Mouse (Mus musculus): Measurements from ENCODE around the gene Myl12a. TPM values are rescaled to one million over a fixed set of nuclear protein-coding genes. Genes with fewer than 3 reads are reported as not detected.
"Not testable (repeated sequence)": the region's sequence is repeated elsewhere in the genome, so short reads cannot be mapped to it uniquely, and the experiment has no call there.

The Myl12a gene
- polyA plus RNA-seq, 1 experiment, result 47.9 TPM

DNA sequence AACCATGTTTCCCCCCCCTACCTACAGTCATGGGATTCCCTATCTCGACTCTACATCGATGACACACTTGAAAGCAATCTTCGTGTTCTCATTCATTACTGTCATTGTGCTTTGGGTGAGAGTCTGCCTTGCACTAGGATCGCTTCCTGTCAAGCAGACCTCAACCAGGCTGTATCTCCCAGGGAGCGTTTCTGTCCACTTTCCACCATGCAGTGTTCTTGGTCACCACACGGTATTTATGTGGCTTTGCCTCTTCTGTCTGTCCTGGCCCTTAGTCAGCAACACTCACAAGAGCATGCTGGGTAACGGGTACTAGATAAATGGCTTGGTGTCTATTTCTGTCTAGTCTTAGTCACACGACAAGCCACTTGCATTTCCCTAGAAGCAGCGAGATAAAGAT lies 29.3 kb downstream of the Myl12a start:
- H3K27ac ChIP-seq (ENCODE audit: insufficient read depth, low read length), result no peak overlapping the region
- 88% methylated on average over 9 of the region's 9 CpGs for WGBS
- no peaks in the 10 kb centered on the region for H3K27me3 ChIP-seq (ENCODE audit: control insufficient read depth, insufficient read depth, low read length)
- no peak for DNase-seq
- TF ChIP-seq CTCF (IDR thresholded peaks at IDR 0.05; ENCODE audit: borderline replicate concordance, insufficient read depth, low read depth, low read length), result no peak
- TF ChIP-seq POLR2A (IDR thresholded peaks at IDR 0.05; ENCODE audit: borderline replicate concordance, insufficient read depth, low read length), result no peak
- no peaks in the 10 kb centered on the region for H3K4me1 ChIP-seq (ENCODE audit: control insufficient read depth, insufficient read depth, low read length)
- no peak overlapping the region for H3K4me3 ChIP-seq (replicated peaks; ENCODE audit: insufficient read depth, low read depth, low read length)

GRCm38 (mm10) chr17:70971206-70971605 lies 31.5 kb downstream of the Myl12a start:
- no peak for DNase-seq
- WGBS, result 34% methylated on average over 11 of the region's 11 CpGs
- H3K27me3 ChIP-seq (ENCODE audit: control insufficient read depth, insufficient read depth, low read length), result no peaks in the 10 kb centered on the region
- H3K27ac ChIP-seq (ENCODE audit: insufficient read depth, low read length), result no peak overlapping the region
- H3K4me3 ChIP-seq (replicated peaks; ENCODE audit: insufficient read depth, low read depth, low read length), result no peak overlapping the region
- TF ChIP-seq CTCF (IDR thresholded peaks at IDR 0.05; ENCODE audit: borderline replicate concordance, insufficient read depth, low read depth, low read length) (no peak), POLR2A (IDR thresholded peaks at IDR 0.05; ENCODE audit: borderline replicate concordance, insufficient read depth, low read length) (no peak)
- H3K4me1 ChIP-seq (ENCODE audit: control insufficient read depth, insufficient read depth, low read length), result no peaks in the 10 kb centered on the region

DNA sequence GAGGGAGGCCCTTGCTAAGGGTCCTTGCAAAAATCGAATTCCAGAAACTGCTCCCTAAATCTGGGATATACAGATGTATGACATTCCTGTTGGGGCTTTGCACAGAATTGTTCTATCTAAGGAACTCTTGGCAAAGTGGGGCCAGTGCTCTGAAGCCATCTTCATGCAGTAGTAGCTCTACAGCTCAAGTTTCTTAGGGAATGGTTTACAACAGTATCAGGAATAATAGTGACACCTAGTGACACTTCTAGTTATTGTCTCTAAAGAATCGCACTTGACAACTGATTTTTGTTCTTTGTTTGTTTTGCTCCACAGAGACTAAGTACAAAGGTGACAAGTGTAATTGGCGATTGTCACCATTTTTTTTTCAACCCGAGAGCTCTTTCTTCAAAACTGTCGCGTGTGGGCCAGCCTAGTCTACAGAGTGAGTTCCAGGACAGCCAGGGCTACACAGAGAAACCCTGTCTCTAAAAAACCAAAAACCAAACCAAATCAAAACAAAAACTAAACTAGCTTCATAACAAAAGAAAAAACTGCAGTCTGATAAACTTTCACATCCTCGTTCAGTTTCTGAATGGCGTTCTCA lies 34.0 kb downstream of the Myl12a start:
- no peaks in the 10 kb centered on the region for H3K27me3 ChIP-seq (ENCODE audit: control insufficient read depth, insufficient read depth, low read length)
- H3K4me1 ChIP-seq (ENCODE audit: control insufficient read depth, insufficient read depth, low read length), result no peaks in the 10 kb centered on the region
- TF ChIP-seq POLR2A (IDR thresholded peaks at IDR 0.05; ENCODE audit: borderline replicate concordance, insufficient read depth, low read length) (no peak), CTCF (IDR thresholded peaks at IDR 0.05; ENCODE audit: borderline replicate concordance, insufficient read depth, low read depth, low read length) (peak; percentile 49; the same call in 1 of the 2 replicates)
- DNase-seq, result no peak
- no peak overlapping the region for H3K4me3 ChIP-seq (replicated peaks; ENCODE audit: insufficient read depth, low read depth, low read length)
- no peak overlapping the region for H3K27ac ChIP-seq (ENCODE audit: insufficient read depth, low read length)
- 17% methylated on average over 8 of the region's 8 CpGs for WGBS

GRCm38 (mm10) chr17:70967646-70968045 lies 35.0 kb downstream of the Myl12a start:
- Histone ChIP-seq H3K27ac (ENCODE audit: insufficient read depth, low read length) (no peak overlapping the region), H3K27me3 (ENCODE audit: control insufficient read depth, insufficient read depth, low read length) (no peaks in the 10 kb centered on the region), H3K4me1 (ENCODE audit: control insufficient read depth, insufficient read depth, low read length) (no peaks in the 10 kb centered on the region), H3K4me3 (replicated peaks; ENCODE audit: insufficient read depth, low read depth, low read length) (no peak overlapping the region)
- no peak for DNase-seq
- TF ChIP-seq POLR2A (IDR thresholded peaks at IDR 0.05; ENCODE audit: borderline replicate concordance, insufficient read depth, low read length) (no peak), CTCF (IDR thresholded peaks at IDR 0.05; ENCODE audit: borderline replicate concordance, insufficient read depth, low read depth, low read length) (no peak)
- 64% methylated on average over 12 of the region's 12 CpGs for WGBS

DNA sequence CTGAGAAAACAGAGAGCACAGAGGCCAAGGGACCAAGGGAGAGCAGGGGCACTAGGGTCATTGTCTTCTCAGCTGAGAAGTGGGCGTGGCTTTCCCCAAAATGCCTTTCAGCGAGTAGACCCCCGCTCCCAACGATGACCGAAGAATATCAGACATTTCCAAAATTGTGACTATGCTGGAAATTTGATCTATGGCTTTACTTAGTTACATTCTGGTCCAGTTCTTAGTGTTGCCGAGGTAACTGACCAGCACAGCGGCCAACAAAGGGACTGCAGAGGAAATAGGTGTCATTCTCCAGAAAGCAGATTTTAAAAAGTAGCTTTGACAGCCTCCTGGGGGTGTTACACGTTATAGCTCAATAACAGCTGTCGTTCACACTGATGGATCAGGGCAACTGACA lies 35.5 kb downstream of the Myl12a start:
- H3K27ac ChIP-seq (ENCODE audit: insufficient read depth, low read length), result no peak overlapping the region
- no peaks in the 10 kb centered on the region for H3K4me1 ChIP-seq (ENCODE audit: control insufficient read depth, insufficient read depth, low read length)
- WGBS, result 18% methylated on average over 9 of the region's 9 CpGs
- TF ChIP-seq CTCF (IDR thresholded peaks at IDR 0.05; ENCODE audit: borderline replicate concordance, insufficient read depth, low read depth, low read length) (no peak), POLR2A (IDR thresholded peaks at IDR 0.05; ENCODE audit: borderline replicate concordance, insufficient read depth, low read length) (no peak)
- no peak overlapping the region for H3K4me3 ChIP-seq (replicated peaks; ENCODE audit: insufficient read depth, low read depth, low read length)
- no peaks in the 10 kb centered on the region for H3K27me3 ChIP-seq (ENCODE audit: control insufficient read depth, insufficient read depth, low read length)
- DNase-seq, result no peak

GRCm38 (mm10) chr17:70966126-70966525 lies 36.6 kb downstream of the Myl12a start:
- no peak overlapping the region for H3K4me3 ChIP-seq (replicated peaks; ENCODE audit: insufficient read depth, low read depth, low read length)
- TF ChIP-seq POLR2A (IDR thresholded peaks at IDR 0.05; ENCODE audit: borderline replicate concordance, insufficient read depth, low read length) (no peak), CTCF (IDR thresholded peaks at IDR 0.05; ENCODE audit: borderline replicate concordance, insufficient read depth, low read depth, low read length) (no peak)
- H3K4me1 ChIP-seq (ENCODE audit: control insufficient read depth, insufficient read depth, low read length), result no peaks in the 10 kb centered on the region
- no peak for DNase-seq
- H3K27ac ChIP-seq (ENCODE audit: insufficient read depth, low read length), result no peak overlapping the region
- no peaks in the 10 kb centered on the region for H3K27me3 ChIP-seq (ENCODE audit: control insufficient read depth, insufficient read depth, low read length)
- WGBS, result 97% methylated on average over 7 of the region's 7 CpGs

DNA sequence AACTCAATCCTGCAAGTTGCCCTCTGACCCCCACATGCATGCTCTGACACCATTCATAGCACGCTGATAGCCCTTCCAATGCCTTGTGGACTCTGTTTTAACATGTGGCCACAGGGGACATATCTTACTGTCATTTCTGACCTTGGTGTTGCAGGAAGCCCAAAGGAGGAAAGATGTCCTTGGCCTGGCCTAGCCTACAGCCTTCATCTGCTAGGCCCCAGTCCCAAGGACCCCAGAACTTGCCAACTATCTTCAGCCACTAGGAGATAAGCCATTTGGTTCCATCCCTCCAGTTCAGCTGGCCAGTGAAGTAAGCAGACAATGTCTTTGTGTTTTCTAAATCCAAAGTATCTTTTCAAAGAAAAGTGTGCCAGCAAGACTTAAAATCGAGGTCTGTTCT lies 37.4 kb downstream of the Myl12a start:
- H3K4me3 ChIP-seq (replicated peaks; ENCODE audit: insufficient read depth, low read depth, low read length), result no peak overlapping the region
- no peak overlapping the region for H3K27ac ChIP-seq (ENCODE audit: insufficient read depth, low read length)
- TF ChIP-seq POLR2A (IDR thresholded peaks at IDR 0.05; ENCODE audit: borderline replicate concordance, insufficient read depth, low read length), result no peak
- no peak for TF ChIP-seq CTCF (IDR thresholded peaks at IDR 0.05; ENCODE audit: borderline replicate concordance, insufficient read depth, low read depth, low read length)
- H3K27me3 ChIP-seq (ENCODE audit: control insufficient read depth, insufficient read depth, low read length), result no peaks in the 10 kb centered on the region
- no peaks in the 10 kb centered on the region for H3K4me1 ChIP-seq (ENCODE audit: control insufficient read depth, insufficient read depth, low read length)
- 83% methylated on average over 2 of the region's 2 CpGs for WGBS
- no peak for DNase-seq

- H3K4me3 ChIP-seq (replicated peaks; ENCODE audit: insufficient read depth, low read depth, low read length); H3K4me1 ChIP-seq (ENCODE audit: control insufficient read depth, insufficient read depth, low read length); H3K27me3 ChIP-seq (ENCODE audit: control insufficient read depth, insufficient read depth, low read length); H3K27ac ChIP-seq (ENCODE audit: insufficient read depth, low read length): not testable (repeated sequence)
- DNase-seq, result peak; percentile 87 to 90
- 73% methylated on average over 13 of the region's 13 CpGs for WGBS
These were observed 39.1 kb downstream of the Myl12a start for GRCm38 (mm10) chr17:70963546-70963945.
